Mouse (Mus musculus) testis, postnatal 10 days (tissue): ENCODE data around the gene Zfp628.
A peak's percentile ranks its signal among the peaks of the same experiment; 100 is the strongest.

Experiments used
- DNase-seq: peaks from one replicate; pipeline ENCODE4 v3.0.0; 2021; ENCODE audit warnings: low spot score

Zfp628 gene

DNA sequence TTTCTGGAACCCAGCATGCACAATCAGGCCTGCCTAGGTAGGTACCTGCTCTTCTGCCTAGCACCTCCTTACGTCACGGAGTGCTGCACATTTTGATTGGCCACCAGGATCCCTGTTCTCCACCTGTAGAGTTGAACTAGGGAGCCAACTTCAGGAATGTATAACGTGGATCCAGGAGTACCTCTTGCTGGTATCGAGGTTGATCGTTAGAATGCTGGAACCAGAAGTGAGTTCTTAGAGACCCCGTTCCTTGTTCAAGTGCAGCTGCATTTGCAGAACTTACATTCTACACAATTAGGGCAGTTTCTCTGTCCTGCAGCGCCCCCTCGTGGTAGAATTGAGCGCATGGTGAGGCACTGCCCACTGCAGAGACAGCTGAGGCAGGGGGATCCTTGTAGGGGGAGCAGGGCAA lies 25.1 kb downstream of the Zfp628 start:
- DNase-seq = peak; percentile 91

DNA sequence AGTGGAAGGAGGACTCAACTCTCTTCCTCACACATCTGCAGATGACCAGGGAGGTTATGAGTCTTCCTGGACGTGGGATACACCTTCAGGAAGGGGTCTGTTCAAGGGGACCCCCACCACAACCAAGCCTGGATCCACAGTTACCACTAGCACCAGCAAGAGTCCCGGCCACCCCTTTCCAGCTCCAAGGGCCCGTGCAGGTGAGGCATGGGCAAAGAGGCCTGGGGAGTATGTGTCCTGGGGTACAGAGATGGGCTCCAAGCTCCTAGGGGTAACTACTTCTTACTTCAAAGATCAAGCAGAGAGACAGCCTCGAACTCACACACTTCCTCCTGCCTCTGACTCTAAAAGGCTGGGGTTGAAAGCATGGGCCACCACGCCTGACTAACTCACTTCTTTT lies 27.7 kb downstream of the Zfp628 start:
- no peak for DNase-seq

DNA sequence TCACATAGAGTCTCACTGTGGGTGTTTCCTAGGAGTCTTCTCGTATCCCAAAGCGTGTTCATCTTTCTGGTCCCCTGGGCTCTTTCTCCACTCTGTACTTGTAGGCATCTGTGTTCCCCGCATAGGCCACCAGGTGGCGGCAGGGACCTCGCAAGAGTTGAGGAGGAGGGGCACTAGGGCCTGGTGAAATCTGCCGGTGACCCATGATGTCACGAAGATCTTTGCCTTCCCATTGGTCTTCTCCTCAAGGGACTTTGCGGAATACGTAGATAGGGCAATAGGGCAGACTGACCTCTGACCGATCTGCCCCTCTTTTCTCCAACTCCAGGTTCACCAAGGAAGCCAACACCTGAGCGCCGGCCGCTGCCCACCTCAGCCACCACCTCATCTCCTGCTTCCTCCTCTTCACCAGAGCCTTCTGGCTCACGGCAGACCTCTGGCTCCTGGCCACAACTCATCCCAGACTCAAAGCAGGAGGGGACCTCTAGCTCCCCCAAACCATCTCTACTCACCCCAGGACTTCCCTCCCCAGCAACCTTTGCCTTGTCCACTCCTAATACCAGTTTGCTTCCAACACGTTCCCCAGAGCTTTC lies 28.3 kb downstream of the Zfp628 start:
- peak; percentile 96 for DNase-seq

DNA sequence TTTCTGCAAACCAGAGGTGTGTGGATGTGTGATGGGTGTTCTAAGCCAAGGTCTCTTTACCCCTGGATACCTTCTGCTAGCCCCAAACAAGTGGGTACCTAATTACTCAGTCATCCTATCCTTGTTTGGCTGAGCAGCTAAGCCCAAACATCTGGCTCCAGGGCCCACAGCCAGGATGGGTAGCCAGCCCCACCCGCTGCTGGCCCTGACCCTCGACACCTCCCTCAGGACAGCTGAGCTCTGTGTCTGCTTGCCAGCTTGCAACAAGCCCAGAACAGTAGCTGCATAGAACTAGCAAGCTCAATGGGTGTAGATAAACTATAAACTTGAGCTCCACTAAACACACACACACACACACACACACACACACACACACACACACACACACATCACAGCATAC lies 32.8 kb downstream of the Zfp628 start:
- DNase-seq = peak; percentile 83

DNA sequence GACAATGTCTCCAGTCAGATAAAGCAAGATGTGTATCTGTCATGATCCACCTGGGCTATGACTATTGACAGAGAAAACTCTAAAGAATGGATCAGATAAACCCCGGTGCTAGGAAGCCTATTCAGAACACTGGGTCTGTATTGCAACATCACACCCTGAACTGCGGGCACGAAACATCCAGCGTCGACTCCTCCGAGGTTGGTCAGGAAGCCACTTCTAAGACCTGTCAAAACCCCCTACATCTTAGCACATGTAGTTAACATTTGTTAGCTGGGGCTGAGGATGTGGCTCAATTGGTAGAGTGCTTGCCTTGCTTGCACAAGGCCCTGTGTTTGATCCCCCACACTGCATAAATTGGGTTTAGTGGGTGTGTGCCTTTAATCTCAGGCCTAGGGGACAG lies 33.4 kb downstream of the Zfp628 start:
- DNase-seq = no peak

DNA sequence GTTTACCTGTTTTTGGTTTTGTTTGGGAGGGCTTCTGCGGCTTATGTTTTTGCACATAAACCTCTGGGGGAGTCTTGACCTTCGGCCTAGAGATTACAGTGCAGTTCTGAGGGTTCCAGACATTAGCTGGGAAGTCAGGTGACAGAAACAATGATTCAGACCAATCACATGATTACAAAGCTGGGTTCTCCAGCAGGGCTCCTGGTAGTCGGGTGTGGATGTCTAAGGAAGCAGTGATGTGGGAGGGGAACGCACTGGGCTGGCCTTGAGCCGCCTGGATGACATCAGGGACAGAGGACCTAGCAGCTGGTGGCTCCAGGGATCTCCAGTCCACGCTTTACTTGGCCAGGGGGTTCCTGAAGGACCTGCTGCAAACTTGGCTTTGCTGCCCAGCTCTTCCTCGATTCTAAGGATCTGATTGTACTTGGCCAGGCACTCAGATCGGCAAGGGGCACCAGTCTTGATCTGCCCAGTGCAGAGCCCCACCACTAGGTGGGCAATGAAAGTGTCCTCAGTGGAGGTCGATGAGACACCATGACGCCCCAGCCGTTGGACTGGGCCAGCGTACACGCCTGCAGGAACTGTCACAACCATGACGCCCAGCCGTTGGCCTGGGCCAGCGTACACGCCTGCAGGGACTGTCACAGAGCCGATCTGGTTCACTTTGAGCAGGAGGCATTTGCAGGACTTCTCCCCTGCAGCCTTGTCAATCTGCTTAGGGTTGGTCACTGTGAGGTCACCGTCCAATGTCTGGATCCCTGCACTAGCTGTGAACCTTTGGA lies 35.7 kb downstream of the Zfp628 start:
- DNase-seq = no peak

DNA sequence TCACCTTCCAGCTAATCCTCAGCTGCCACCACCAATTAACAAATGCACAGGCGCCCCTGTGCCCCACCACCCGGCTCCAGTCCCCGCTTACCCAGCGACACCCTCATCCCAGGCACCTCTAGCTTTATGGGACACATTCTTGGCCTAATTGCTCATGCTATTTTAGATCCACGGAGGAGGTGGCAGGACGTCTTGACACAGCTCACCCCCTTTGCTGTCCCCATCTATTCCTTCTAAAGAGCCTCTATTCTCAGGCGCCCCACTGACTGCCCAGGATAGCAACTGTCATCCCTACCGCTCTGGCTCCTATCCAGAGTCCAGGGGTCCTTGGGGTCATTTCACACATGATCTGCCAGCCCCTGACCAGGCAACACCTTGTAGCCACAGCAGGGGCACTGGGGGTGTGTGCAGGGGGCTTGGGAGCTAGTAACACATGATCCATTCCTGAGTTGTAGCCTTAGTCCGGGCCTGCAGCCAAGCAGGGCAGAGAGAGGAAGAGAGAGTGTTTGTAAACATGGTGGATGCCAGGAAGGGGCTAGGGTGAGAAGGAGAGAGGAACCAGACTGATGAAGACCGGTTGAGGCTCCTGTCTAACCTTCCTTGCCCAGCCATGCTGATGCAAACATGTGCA lies 38.9 kb downstream of the Zfp628 start:
- no peak for DNase-seq

DNA sequence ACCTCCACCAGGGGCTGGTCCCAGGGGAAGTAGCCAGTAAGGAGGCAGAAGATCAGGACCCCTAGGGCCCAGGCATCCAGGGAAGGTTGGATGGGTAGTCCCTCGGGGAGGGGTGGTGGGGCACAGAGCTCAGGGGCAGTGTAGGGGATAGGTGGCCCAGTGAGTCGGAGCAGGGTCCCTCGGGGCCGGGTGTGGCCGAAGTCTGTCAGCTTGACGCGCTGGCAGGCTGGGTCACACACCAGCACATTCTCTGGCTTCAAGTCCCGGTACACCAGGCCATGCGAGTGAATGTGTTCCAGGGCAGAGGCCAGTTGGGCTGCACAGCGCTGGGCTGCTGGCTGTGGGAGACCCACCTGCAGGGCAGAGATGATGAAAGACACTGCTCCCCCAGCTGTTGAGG lies 42.3 kb downstream of the Zfp628 start:
- no peak for DNase-seq

DNA sequence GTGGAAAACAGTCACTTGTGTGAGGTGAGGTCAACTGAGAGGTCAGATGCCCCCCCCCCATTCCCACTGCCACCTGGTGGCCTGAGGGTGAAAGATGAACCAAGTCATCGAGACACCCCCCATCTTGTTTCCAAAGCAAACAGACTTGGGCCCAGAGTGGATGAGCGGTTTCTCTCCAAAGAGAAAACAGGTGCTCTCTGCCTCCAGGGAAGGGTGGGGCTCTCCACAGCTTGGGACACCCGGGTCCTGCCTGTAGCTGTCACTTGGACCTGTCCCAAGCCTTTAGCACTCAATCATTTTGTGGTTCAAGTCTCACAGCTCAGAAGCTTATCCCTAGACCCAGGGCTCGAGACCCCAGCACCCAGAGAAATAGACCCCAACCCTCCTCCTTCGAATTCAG lies 48.5 kb downstream of the Zfp628 start:
- no peak for DNase-seq

DNA sequence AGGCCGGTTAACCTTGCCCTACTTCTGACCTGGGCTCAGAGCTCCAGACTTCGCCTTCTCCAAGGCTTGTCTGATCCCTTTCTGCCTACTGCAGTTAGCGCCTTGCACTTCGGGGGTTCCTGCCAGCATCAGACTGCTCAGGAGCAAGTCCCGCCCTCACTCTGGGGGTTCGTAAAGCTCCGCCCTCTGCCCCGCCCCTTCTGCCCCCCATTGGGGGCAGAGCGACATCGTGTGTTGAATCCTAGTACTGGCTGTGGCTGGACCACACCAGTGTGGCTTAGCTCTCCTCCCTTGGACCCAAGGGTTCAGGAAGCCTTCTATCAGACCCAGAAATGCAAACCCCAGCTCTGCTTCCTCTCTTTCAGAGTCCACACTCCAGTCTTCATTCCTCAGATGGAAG lies 49.3 kb downstream of the Zfp628 start, which contains the start of gene Sbk2:
Sbk2 (minus strand) TSS at position 135 of the 400 bp plus-strand sequence.
- peak; percentile 95 for DNase-seq

DNA sequence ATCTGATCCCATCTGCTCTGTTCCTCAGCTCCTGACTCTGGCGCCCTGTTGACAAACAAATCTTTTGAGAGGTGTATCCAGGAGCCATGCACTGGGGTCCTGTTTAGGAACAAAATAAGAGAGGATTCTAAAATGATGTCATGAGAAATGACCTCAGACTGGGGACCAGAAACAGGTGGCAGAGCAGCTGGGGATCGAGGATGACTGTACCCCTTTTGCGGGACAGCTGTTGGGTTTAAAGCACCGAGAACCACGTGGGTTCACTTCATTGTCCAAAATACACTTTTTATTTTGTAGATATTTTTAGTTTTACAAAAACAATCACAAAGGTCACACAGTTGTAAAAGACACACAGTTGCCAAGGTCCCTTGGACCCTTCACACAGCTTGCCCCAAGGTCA lies 50.0 kb downstream of the Zfp628 start:
- no peak for DNase-seq

DNA sequence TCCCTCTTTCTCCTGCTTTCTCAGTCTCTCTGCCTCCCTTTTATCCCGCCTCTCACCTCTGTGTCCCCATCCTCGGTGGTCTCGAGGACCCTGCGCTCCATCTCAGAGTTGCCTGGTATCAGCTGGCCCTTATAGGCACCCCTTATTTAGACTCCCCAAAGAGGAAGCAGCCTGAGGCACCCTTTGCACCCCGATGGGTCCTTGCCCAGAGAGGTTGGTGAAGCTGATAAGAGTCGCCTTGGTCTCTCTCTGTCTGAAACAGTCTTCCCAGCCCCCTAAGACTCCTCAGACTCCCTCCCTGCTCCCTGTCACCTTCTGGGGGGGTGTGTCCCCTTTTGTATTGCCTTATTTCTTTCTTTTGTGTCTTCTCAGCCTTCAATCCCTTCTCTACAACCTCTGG lies 56.1 kb downstream of the Zfp628 start, which contains the start of gene Sbk3:
Sbk3 (minus strand) TSS at position 101 of the 400 bp plus-strand sequence.
- DNase-seq = no peak
